Comparison of ENCODE assay signal across 11 mouse cellular contexts in genomic region chr5:149909108-149909739, GRCm38 (mm10).
DNase-seq lines count a peak whose midpoint lies in the region; ATAC-seq lines count a peak whose summit lies in the region.
"Had no signal": no experiment of that assay in that cellular context is flagged by ENCODE, and none has a peak within 500 bp of the region (broad histone marks: within the 10 kb centered on the region; RNA-seq: fewer than 3 reads in every experiment).

No protein-coding gene starts in this region.

- H3K4me2 ChIP-seq in limb, embryonic 13.5 days (replicated peaks) = peak overlapping the region; percentile 30
- H3K4me2 ChIP-seq in midbrain, embryonic 13.5 days (replicated peaks) = no peak overlapping the region

- H3K27me3 ChIP-seq in limb, embryonic 13.5 days = no peaks in the 10 kb centered on the region
- no peaks in the 10 kb centered on the region for H3K27me3 ChIP-seq in midbrain, embryonic 13.5 days

- peaks cover 18% of the 10 kb centered on the region for H3K4me1 ChIP-seq in limb, embryonic 13.5 days
- H3K4me1 ChIP-seq in midbrain, embryonic 13.5 days (replicated peaks) = no peaks in the 10 kb centered on the region

- 20% methylated on average over 13 of the region's 13 CpGs for WGBS in limb, embryonic 13.5 days
- 86% methylated on average over 13 of the region's 13 CpGs for WGBS in midbrain, embryonic 13.5 days

- ATAC-seq in common myeloid progenitor, adult 5-6 weeks (replicated peaks; ENCODE audit: low read depth, poor library complexity, severe bottlenecking) = peak; percentile 47; the same call in 1 of the 2 replicates
- 0 out of 2 replicates have a peak, but pooled peaks have one; percentile 66 for ATAC-seq in limb, embryonic 13.5 days (ENCODE audit: low FRiP score, low read depth)
- no peak for ATAC-seq in inflammation-experienced regulatory T-cells, adult 6 months
- no peak for ATAC-seq in midbrain, embryonic 13.5 days
- ATAC-seq: forebrain, postnatal 0 days; lung, postnatal 0 days had no signal

- no peaks in the 10 kb centered on the region for H3K9me3 ChIP-seq in limb, embryonic 13.5 days
- no peaks in the 10 kb centered on the region for H3K9me3 ChIP-seq in midbrain, embryonic 13.5 days

- 0 out of 2 replicates have a peak overlapping the region, but pooled peaks have one; percentile 19 for H3K9ac ChIP-seq in limb, embryonic 13.5 days
- no peak overlapping the region for H3K9ac ChIP-seq in midbrain, embryonic 13.5 days (replicated peaks)
- H3K9ac ChIP-seq: forebrain, postnatal 0 days had no signal

- no peak overlapping the region for H3K4me3 ChIP-seq in limb, embryonic 13.5 days
- H3K4me3 ChIP-seq in midbrain, embryonic 13.5 days (replicated peaks) = no peak overlapping the region

- peak; percentile 40 for DNase-seq in embryo, embryonic 10 days (ENCODE audit: low spot score)
- no peak for DNase-seq in embryo, embryonic 9.5 days (ENCODE audit: extremely low spot score)
- peak; percentile 7 for DNase-seq in heart, postnatal 4 days
- no peak for DNase-seq in cerebellum, postnatal 25 days
- DNase-seq: B cell, adult 2 months; forebrain, postnatal 0 days had no signal

- peak overlapping the region; percentile 29; the same call in 1 of the 2 replicates for H3K27ac ChIP-seq in limb, embryonic 13.5 days
- no peak overlapping the region; the same call in 1 of the 2 replicates for H3K27ac ChIP-seq in midbrain, embryonic 13.5 days

- no peaks in the 10 kb centered on the region for H3K36me3 ChIP-seq in limb, embryonic 13.5 days
- H3K36me3 ChIP-seq in midbrain, embryonic 13.5 days = no peaks in the 10 kb centered on the region

Comparison
In these comparisons a context has a peak if more than half of its experiments do, and no peak if none do; other contexts are left out.
1. DNase-seq: peak in embryo, embryonic 10 days (single experiment) and heart, postnatal 4 days (single experiment); none in embryo, embryonic 9.5 days (single experiment) and cerebellum, postnatal 25 days (0 of 2).
2. ATAC-seq: peak in common myeloid progenitor, adult 5-6 weeks (single experiment) and limb, embryonic 13.5 days (single experiment); none in inflammation-experienced regulatory T-cells, adult 6 months (single experiment) and midbrain, embryonic 13.5 days (single experiment).